Mouse (Mus musculus): Measurements from ENCODE around the gene Zmym1. TPM values are rescaled to one million over a fixed set of nuclear protein-coding genes. Genes with fewer than 3 reads are reported as not detected.
"Not testable (repeated sequence)": the region's sequence is repeated elsewhere in the genome, so short reads cannot be mapped to it uniquely, and the experiment has no call there.

The Zmym1 gene
- polyA plus RNA-seq, 2 experiments from 2014 or later: 10.7 to 28.0 TPM

- no peak for ATAC-seq
These were observed 34.1 kb downstream of the Zmym1 start for GRCm38 (mm10) chr4:127026826-127027225.

- no peak for ATAC-seq
These were observed 36.7 kb downstream of the Zmym1 start for GRCm38 (mm10) chr4:127024240-127024639.

GRCm38 (mm10) chr4:127023201-127023600 is 37.8 kb downstream of the Zmym1 start:
- no peak for ATAC-seq

GRCm38 (mm10) chr4:127021989-127022626 is 38.8 kb downstream of the Zmym1 start:
- peak; percentile 48 for ATAC-seq

GRCm38 (mm10) chr4:127021151-127021945 is 39.6 kb downstream of the Zmym1 start, which contains the start of gene Sfpq:
Gene Sfpq, plus strand, starts transcription at chr4:127021324.
- ATAC-seq: peak; percentile 92

GRCm38 (mm10) chr4:127020411-127021150 is 40.4 kb downstream of the Zmym1 start:
- ATAC-seq: no peak

GRCm38 (mm10) chr4:127016366-127016765 is 44.6 kb downstream of the Zmym1 start:
- no peak for ATAC-seq

GRCm38 (mm10) chr4:127015294-127015993 is 45.5 kb downstream of the Zmym1 start:
- ATAC-seq: peak; percentile 94

- ATAC-seq: no peak
These were observed 55.6 kb downstream of the Zmym1 start for GRCm38 (mm10) chr4:127005113-127005936.

GRCm38 (mm10) chr4:127004384-127004783 is 56.6 kb downstream of the Zmym1 start:
- ATAC-seq: no peak

GRCm38 (mm10) chr4:127000601-127001105 is 60.3 kb downstream of the Zmym1 start:
- ATAC-seq: no peak

GRCm38 (mm10) chr4:126999372-126999771 is 61.6 kb downstream of the Zmym1 start:
- ATAC-seq: not testable (repeated sequence)

Other genes starting within 250 kb of the Zmym1 start
- gene Zmym4, start 93.0 kb downstream of the Zmym1 start, polyA plus RNA-seq (2017; shearing (Covaris generic)): 10 to 100 TPM; 17.4 to 17.6 TPM
- gene Sfpq, start 39.8 kb downstream of the Zmym1 start, polyA plus RNA-seq (2017; shearing (Covaris generic)): 10 to 100 TPM; 39.7 to 50.1 TPM
- 10 to 100 TPM; 13.1 to 14.1 TPM for gene Zmym6, start 16.2 kb upstream of the Zmym1 start, polyA plus RNA-seq (2017; shearing (Covaris generic))
- gene Tmem35b, start 62.5 kb upstream of the Zmym1 start, polyA plus RNA-seq (2017; shearing (Covaris generic)): 10 to 100 TPM; 13.9 to 16.6 TPM
- gene Dlgap3, start 108.1 kb upstream of the Zmym1 start, polyA plus RNA-seq (2017; shearing (Covaris generic)): not detected
- gene Smim12, start 182.6 kb upstream of the Zmym1 start, polyA plus RNA-seq (2017; shearing (Covaris generic)): 10 to 100 TPM; 42.1 to 43.4 TPM